Mouse (Mus musculus) midbrain, postnatal 0 days (tissue): ENCODE measurements at regions not wholly inside any gene's neighbourhood (a gene's known extent, or its start where the extent isn't known, plus 50 kb on each side); places are given as distances from the start of the nearest gene placed in this dataset.

ENCODE experiments used
- ATAC-seq: fragments of 200-750 bp; cut with Nextera tagmentation; 2 replicates; pipeline ENCODE4 v1.8.0; 2017; ENCODE audit warnings: moderate number of reproducible peaks, mild to moderate bottlenecking, moderate TSS enrichment, moderate library complexity; ENCODE audit not compliant: low FRiP score
- DNase-seq: peaks from one replicate; pipeline ENCODE4 v3.0.0-alpha.2; 2015; ENCODE audit warnings: low spot score
- H3K27ac ChIP-seq: fragments of 300-500 bp; sonication (generic); 2 replicates; pipeline ENCODE4 v1.5.1; 2014; ENCODE audit warnings: low read depth, mild to moderate bottlenecking, low read length, mixed read lengths
- H3K27me3 ChIP-seq: fragments of 300-500 bp; sonication (generic); 2 replicates; pipeline ENCODE4 v1.6.1; 2014; ENCODE audit warnings: low read length, control low read depth, mixed read lengths; ENCODE audit not compliant: insufficient read depth
- H3K36me3 ChIP-seq: fragments of 300-500 bp; sonication (generic); 2 replicates; pipeline ENCODE4 v1.6.1; 2014; ENCODE audit warnings: low read length, control low read depth, mixed read lengths; ENCODE audit not compliant: insufficient read depth
- H3K4me1 ChIP-seq: fragments of 300-500 bp; sonication (generic); 2 replicates; pipeline ENCODE4 v1.6.1; 2014; ENCODE audit warnings: mild to moderate bottlenecking, control low read depth, antibody characterized with exemption, low read length, mixed read lengths; ENCODE audit not compliant: insufficient read depth
- H3K4me2 ChIP-seq: fragments of 300-500 bp; sonication (generic); 2 replicates; pipeline ENCODE4 v1.6.1; 2014; ENCODE audit warnings: low read depth, mild to moderate bottlenecking, low read length, mixed read lengths; ENCODE audit not compliant: poor library complexity, severe bottlenecking
- H3K4me3 ChIP-seq: fragments of 300-500 bp; sonication (generic); 2 replicates; pipeline ENCODE4 v1.5.1; 2014; ENCODE audit warnings: low read depth, mild to moderate bottlenecking, low read length, moderate library complexity
- H3K9ac ChIP-seq: fragments of 300-500 bp; sonication (generic); replicated peaks from 2 replicates; pipeline ENCODE4 v1.6.1; 2014; ENCODE audit warnings: mild to moderate bottlenecking, low read length, moderate library complexity, mixed read lengths; ENCODE audit not compliant: poor library complexity, severe bottlenecking
- H3K9me3 ChIP-seq: fragments of 300-500 bp; sonication (generic); 2 replicates; pipeline ENCODE4 v1.6.1; 2016; ENCODE audit warnings: low read length, control low read depth
- CTCF ChIP-seq: IDR thresholded peaks from 2 replicates; pipeline ENCODE4 v1.5.1; 2016; ENCODE audit warnings: antibody characterized with exemption, mild to moderate bottlenecking
- WGBS: fragments of 180-500 bp; shearing (Covaris S2); extraction: QIAGEN DNeasy Blood & Tissue Kit; methylation state at CpG from one replicate; pipeline ENCODE4 v1.1.7; 2014; 5-methylcytosine and 5-hydroxymethylcytosine counted together

DNA sequence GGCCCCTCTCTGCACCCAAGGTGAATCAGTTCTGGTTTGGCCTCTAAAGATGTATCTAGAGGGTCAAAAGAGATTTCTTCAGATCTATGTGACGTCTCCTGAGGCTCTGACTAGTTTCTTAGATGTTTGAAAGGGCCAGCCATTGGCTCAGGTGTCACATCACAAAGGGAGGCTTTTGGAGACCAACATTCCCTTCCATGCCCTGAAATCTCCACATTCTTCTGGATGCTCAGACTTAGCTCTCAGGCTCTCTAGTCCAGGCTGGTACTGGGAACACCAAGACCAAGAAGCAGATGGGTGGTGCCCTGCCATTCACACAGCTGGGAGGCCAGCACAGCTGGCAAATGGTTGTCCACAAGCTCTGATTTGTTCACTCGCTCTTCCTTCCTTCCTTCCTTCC is 142.4 kb upstream of the Tbca start:
- Histone ChIP-seq H3K27me3 (no peaks in the 10 kb centered on the region; the same call in 1 of the 2 replicates), H3K9ac (no peak overlapping the region), H3K9me3 (no peaks in the 10 kb centered on the region), H3K4me3 (no peak overlapping the region), H3K4me1 (0 out of 2 replicates have a peak, but pooled peaks cover 3% of the 10 kb centered on the region), H3K27ac (no peak overlapping the region), H3K36me3 (no peaks in the 10 kb centered on the region), H3K4me2 (no peak overlapping the region)
- ATAC-seq, result no peak
- WGBS, result 87% methylated on average over 2 of the region's 2 CpGs
- no peak for TF ChIP-seq CTCF
- DNase-seq, result no peak

DNA sequence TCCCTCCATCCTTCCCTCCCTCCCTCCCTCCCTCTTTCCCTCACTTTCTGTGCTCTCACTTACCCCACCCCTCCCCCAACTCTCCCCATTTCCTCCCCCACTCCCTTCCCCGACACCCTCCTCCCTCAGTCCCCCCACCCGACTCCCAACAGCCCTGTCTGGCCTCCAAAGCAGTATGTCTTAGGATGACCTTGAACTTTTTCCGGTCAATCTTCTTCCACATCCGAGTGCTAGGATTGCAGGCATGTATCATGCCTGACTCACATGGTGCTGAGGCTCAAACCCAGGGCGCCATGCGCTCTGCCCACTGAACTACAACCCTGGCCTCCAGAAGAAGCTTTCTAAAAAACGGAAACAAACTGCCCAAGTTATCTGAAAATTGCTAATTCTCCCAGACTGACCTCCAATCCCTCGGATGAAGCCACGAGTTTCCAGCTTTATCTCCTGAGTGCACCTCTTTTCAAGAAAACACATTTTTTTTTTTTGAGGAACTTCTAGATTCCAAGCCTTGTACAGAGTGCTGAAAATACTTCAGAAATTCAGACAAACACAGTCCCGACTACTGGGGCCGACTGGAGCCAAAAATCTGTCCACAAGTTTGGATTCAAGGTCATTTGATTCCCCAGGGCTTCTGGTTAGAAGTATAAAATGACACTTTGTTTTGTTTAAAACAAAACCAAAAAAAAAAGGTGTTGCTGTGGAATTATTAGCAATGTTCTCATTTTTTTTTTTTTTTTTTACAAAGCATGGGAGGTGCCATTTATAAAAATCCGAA is 141.7 kb upstream of the Tbca start:
- WGBS, result 65% methylated on average over 12 of the region's 12 CpGs
- Histone ChIP-seq H3K27me3 (no peaks in the 10 kb centered on the region; the same call in 1 of the 2 replicates), H3K36me3 (no peaks in the 10 kb centered on the region), H3K27ac (no peak overlapping the region), H3K4me1 (0 out of 2 replicates have a peak, but pooled peaks cover 3% of the 10 kb centered on the region), H3K9me3 (no peaks in the 10 kb centered on the region), H3K9ac (no peak overlapping the region), H3K4me3 (no peak overlapping the region), H3K4me2 (no peak overlapping the region)
- DNase-seq, result no peak
- ATAC-seq, result no peak
- TF ChIP-seq CTCF, result no peak

DNA sequence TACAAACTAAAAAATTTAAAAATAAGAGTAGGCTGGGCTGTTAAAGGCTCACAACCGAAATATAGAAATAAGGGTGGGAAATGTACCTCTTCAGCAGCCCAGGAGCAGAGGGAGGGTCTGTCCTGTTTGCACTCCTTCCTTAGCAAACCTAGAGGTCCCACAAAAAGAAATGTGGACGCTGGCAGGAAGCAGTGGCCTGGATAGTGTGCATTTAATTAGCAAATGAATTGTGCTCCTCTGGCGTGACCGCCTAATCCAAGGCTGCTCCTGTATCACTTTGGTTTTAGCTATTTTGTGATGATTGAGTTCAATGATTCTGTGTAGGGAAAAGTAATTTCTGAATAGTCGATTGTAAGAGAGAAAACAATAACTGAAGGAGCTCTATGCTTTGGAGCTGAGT is 141.1 kb upstream of the Tbca start:
- 26% methylated on average over 5 of the region's 5 CpGs for WGBS
- DNase-seq (no peak), ATAC-seq (no peak)
- no peak for TF ChIP-seq CTCF
- no peak overlapping the region for H3K9ac ChIP-seq
- no peak overlapping the region for H3K4me3 ChIP-seq
- H3K4me1 ChIP-seq, result 0 out of 2 replicates have a peak, but pooled peaks cover 3% of the 10 kb centered on the region
- H3K27me3 ChIP-seq, result no peaks in the 10 kb centered on the region; the same call in 1 of the 2 replicates
- H3K4me2 ChIP-seq, result no peak overlapping the region
- no peak overlapping the region for H3K27ac ChIP-seq
- H3K9me3 ChIP-seq, result no peaks in the 10 kb centered on the region
- H3K36me3 ChIP-seq, result no peaks in the 10 kb centered on the region

DNA sequence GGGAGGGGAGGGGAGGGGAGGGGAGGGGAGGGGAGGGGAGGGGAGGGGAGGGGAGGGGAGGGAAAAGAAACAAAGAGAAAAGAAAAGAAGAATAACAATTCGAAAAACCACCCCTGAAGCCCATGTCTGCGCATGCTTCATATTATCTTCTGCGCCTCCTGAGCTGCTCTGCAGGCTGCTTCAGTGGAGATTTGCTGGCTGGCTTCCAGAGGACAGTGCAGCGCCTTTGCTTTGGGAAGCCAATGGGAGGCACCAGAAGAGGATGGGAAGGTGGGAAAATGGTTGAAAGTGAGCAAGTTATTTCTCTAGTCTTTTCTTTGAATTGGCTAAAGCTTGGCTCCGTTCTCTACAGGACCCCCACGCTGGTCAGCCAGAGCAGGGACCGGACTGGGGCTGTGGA is 137.8 kb upstream of the Tbca start:
- Histone ChIP-seq H3K27me3 (no peaks in the 10 kb centered on the region; the same call in 1 of the 2 replicates), H3K27ac (no peak overlapping the region), H3K4me3 (no peak overlapping the region), H3K4me2 (no peak overlapping the region), H3K9ac (no peak overlapping the region), H3K36me3 (no peaks in the 10 kb centered on the region), H3K4me1 (no peaks in the 10 kb centered on the region), H3K9me3 (no peaks in the 10 kb centered on the region)
- DNase-seq (peak; percentile 31), ATAC-seq (no peak)
- TF ChIP-seq CTCF, result no peak
- 57% methylated on average over 7 of the region's 7 CpGs for WGBS

DNA sequence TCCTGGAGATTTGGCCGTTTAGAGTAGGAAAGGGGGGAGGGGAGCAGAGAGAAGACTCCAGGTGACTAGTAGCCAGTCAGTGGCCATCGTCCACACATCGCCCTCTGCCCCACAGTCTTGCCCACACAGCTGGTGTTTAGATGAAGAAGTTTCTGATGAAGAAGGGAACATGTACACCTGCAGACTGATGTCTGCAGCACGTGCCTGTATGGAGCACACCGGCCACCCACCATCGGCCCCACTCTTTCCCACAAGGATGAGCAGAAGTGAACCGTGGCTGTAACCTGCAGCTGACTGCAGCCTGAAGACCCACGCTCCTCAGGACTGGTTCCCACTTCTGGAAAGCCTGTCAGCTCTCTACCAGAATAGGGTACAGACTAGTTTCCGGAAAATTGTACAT is 121.1 kb upstream of the Tbca start:
- Histone ChIP-seq H3K4me3 (no peak overlapping the region), H3K4me2 (no peak overlapping the region), H3K9me3 (no peaks in the 10 kb centered on the region), H3K4me1 (no peaks in the 10 kb centered on the region), H3K27ac (no peak overlapping the region), H3K9ac (no peak overlapping the region), H3K36me3 (no peaks in the 10 kb centered on the region), H3K27me3 (peaks cover 45% of the 10 kb centered on the region)
- no peak for ATAC-seq
- TF ChIP-seq CTCF, result no peak
- no peak for DNase-seq
- WGBS, result 59% methylated on average over 9 of the region's 9 CpGs

DNA sequence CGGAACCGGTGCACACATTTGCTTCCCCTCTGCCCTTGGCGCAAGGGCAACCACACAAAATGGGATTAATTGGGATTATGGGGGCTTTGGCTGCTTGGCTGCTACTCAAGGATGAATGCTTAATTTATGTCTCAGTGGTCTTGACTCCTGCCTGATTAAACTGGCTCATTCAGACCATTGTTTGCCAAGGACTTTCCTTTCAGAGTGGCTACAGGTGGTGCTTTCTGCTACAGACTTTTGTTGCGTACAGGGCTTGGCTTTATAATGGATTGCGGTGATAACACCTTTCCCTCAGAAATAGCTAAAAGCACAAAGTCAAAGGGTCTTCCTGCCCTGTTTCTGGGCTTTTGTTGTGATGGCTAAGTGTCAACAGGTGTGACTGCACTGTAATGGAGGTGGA is 120.4 kb upstream of the Tbca start:
- DNase-seq (no peak), ATAC-seq (no peak)
- H3K4me1 ChIP-seq, result no peaks in the 10 kb centered on the region
- no peak for TF ChIP-seq CTCF
- 12% methylated on average over 5 of the region's 5 CpGs for WGBS
- no peak overlapping the region for H3K27ac ChIP-seq
- H3K36me3 ChIP-seq, result no peaks in the 10 kb centered on the region
- no peaks in the 10 kb centered on the region for H3K9me3 ChIP-seq
- no peak overlapping the region for H3K4me2 ChIP-seq
- peaks cover 50% of the 10 kb centered on the region for H3K27me3 ChIP-seq
- no peak overlapping the region for H3K4me3 ChIP-seq
- no peak overlapping the region for H3K9ac ChIP-seq
